Mouse (Mus musculus) heart, adult 18-20 months (tissue): ENCODE results near the gene Abcf1. TPM values are rescaled to one million over a fixed set of nuclear protein-coding genes. Genes with fewer than 3 reads are reported as not detected.
"Not testable (repeated sequence)": the region's sequence is repeated elsewhere in the genome, so short reads cannot be mapped to it uniquely, and the experiment has no call there.

Experiments used
- DNase-seq, 2 experiments: peaks; one replicate each; pipeline ENCODE4 v3.0.0; 2021 to 2022; ENCODE audit warnings: mixed read lengths in 1 of 2
- total RNA-seq, 2 experiments: library from RNA; stranded (reverse); gene quantifications; 2 replicates each; pipeline ENCODE4 v1.2.3; 2021

The Abcf1 gene
- total RNA-seq, 2 experiments from 2014 or later, result 67.3 to 68.4 TPM

DNA sequence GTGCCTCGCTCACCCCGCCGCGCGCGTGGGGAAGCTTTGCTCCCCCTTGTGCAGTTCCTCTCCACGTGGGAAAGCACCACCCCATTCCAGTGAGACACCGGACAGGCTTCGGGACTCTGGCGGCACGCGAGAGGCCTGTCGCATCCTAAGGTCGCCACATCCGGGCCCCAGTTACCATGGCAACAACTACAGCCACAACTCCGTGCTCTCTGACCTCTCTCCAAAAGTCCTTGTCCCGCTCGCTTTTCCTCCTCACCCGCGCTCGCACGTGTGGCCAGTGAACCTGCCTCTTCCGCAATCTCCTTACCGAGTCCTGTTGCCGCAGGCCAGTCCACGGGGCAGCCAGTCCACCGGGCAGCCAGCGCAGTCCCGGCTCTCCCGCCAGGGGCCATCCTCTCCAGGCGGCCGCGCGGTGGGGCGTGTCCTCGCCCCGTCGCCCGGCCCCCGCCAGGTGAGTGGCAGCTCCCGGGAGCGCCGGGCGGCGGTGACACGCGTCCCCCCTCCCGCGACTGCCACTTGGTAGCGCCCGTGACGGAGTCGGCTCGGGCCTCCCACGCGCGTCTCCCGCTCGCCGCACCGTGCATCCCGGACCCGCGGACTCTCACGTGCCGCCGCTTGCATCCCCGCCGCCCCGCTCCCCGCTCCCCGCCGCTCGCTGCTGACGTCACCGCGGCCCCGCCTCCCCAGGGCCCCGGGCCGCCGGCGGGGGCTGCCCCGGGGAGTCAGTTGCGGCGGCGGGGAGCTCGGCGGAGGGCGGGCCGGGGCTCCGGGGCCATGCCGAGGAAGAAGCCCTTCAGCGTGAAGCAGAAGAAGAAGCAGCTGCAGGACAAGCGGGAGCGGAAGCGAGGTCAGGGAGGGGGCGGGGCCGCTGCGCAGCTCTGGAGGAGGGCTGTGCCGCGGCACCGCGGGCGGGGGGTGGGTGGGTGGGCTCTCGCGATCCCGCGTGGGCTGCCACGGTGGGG, 10.1 kb upstream of the Abcf1 start, which contains the start of the genes Gnl1 and Prr3:
Gene Gnl1, plus strand, starts transcription at position 451 of the 962 bp plus-strand sequence.
Gene Prr3, minus strand, starts transcription at position 836 of the 962 bp plus-strand sequence.
- DNase-seq, result peak; percentile 93 to 95

- peak; percentile 29 to 51 for DNase-seq
Observed at GRCm38 (mm10) chr17:35978811-35979400, 9.3 kb upstream of the Abcf1 start.

DNA sequence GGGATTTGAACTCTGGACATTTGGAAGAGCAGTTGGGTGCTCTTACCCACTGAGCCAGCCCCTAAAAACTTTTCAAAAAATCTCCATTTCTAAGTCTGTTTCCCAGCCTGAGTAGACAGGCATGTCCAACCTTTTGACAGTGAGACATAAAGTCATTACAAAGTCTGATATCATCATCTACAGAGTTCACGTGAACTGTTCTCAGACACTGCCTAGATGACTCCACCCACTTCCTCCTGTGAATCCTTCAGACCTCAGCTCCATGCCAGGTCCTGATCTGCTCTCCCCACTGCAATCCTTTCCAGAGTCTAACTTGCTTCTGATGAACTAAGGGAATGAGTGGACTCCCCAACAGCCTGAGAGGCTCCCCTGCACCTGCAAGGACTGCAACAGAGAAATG, 2.6 kb upstream of the Abcf1 start:
- DNase-seq, result no peak

DNA sequence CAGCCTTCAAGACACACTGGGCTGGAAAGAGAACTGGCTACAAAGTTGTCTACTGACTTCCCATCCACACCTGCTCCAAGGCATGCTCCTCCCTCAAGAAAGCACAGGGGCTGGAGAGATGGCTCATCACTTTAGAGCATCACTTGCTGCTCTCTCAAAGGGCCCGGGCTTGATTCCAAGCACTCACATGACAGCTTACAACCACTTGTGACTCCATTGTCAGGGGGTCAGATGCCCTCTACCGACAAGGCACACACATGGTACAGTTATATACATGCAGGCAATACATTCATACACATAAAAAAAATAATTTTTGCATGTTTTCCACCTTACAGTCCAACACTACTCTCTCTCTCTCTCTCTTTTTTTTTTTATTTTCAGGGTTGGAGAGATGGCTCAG, 1.9 kb downstream of the Abcf1 start:
- DNase-seq, result no peak

DNA sequence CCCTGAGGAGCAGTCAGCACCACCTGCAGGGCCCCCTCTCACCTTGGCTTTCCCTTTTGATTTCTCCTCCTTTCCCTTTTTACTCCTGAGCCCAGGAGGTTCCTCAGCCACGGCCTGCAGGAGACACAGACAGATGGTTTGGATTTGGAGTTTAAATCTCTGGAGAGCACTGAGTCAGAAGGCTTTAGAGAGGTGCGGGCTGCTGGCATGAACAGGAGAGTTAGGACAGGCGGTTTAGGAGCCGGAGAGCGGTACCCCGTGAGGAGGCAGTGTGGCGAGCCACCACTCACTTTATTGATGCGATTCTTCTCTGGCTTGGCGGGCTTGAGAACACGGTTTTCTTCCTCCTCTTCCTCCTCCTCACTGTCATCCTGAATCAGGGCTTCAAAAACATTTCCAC, 6.3 kb downstream of the Abcf1 start:
- no peak for DNase-seq

DNA sequence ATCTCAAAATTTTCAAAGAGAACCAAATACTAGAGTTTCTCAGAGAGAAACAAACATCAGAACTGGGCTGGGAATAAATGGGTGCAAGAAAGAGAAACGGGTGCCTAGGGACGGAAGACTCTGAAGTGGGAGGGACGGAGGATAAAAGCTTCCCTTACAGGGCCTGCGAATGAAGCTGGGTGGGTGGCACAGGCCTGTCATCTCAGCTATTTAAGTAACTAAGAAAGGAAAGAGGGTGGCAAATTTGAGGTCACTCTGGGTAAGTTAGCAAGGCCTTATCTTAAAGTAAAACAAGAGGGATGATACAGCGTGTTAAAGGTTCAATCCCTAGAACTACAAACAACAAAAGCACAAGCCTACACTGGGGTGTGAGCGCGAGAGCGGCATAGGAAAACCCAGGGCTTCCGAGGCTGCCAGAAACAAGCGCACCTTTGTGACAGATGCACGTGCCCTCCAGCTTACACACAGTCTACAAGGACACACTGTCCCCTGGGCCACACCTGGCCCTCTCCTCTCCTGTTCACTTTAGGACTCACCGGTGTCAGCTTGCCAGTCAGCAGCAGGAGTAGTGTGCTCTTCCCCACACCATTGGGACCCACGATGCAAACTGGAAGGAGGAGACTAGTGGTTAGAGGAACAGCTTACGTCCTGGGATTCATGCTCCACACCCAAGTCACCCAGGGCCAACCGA, 10.9 kb downstream of the Abcf1 start:
- no peak for DNase-seq

- DNase-seq, result no peak
Observed at GRCm38 (mm10) chr17:35954665-35955064, 14.9 kb downstream of the Abcf1 start.

GRCm38 (mm10) chr17:35952559-35952958, 17.0 kb downstream of the Abcf1 start:
- not testable (repeated sequence) for DNase-seq

- DNase-seq, result not testable (repeated sequence)
Observed at GRCm38 (mm10) chr17:35950946-35951345, 18.6 kb downstream of the Abcf1 start.

GRCm38 (mm10) chr17:35939941-35940340, 29.6 kb downstream of the Abcf1 start:
- no peak for DNase-seq

DNA sequence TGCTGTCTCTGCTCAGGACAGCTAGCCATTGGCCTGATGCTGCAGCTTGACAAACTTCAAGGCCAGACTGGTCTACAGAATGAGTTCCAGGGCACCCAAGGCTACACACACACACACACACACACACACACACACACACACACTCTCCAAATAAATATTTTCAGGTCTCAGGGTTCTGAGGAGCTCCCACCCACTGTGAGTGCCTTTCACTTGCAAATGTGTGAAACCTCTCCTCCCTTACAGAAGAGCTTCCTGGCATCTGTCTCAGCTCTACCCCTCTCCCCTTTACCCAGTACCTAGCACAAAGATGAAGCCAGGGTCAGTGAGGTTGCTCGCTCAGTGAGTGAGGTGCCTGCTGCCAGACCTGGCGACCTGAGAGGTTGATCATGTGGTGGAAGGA, 30.5 kb downstream of the Abcf1 start:
- DNase-seq, result no peak

DNA sequence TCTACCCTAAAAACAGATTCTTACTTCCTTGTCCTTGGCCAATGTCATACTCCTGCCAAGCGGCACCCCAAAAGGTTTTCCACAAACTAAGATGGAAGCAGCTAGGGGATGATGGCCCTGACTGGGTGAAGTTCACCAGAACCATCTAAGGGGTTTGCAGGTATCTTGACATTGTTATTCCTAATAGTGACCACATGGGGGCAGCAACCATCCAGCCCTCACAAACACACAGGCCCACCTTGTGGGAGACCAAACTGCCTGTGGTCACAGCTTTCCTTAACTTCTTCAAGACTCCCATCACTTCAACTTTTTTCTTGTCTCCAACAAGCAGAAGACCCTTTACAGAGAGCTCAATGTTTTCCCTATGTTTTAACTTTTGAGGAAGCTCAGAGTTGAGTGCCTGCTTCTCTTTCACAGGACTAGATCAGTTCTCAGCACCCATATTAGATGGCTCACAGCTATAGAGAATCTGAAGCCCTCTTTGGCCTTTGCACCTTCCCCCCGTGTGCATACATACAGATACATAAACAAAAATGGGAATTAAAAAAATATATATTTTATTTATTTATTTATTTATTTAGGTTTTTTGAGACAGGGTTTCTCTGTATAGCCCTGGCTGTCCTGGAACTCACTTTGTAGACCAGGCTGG, 31.7 kb downstream of the Abcf1 start:
- DNase-seq, result peak; percentile 42 to 49

DNA sequence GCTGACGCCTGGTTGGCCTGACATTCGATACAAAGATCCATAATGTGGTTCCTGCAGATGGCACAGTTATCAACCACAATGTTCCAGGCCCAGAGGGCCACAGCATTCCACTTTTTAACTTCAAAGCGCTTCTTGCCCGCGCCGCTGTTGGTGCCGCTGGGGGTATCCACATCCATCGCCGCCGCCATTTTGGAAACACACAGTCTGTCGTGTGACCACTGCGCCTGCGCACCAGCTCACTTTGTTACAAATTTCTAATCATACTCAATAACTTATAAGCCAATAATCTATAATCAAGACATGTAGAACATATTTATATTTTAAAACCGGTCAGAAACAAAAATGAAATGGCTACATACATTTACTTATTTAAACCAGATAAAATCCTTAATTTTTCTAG, 33.8 kb downstream of the Abcf1 start:
- DNase-seq, result not testable (repeated sequence)

DNA sequence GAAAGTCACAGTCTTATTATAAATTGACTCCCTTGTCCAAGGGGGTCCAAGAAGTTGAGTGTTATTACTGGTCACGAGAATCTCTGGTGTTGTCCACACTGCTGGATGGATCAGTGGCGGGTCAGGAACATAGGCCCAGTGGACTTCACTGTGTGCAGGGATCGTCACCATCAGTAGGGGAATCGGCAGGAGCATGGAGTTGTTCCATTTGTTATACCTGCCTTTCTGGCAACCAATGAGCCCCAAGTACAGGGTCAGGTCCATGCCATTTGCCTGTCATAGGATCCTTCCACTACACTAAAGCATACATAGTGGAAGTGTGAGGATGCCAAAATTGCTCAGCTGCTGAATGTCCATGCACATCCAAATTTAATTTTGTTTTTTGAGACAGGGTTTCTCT, 37.0 kb downstream of the Abcf1 start:
- DNase-seq, result no peak

GRCm38 (mm10) chr17:35930627-35931026, 38.9 kb downstream of the Abcf1 start:
- no peak for DNase-seq

GRCm38 (mm10) chr17:35929534-35929933, 40.0 kb downstream of the Abcf1 start:
- peak in 1 of 2 experiments; percentile 0 for DNase-seq

GRCm38 (mm10) chr17:35927471-35927870, 42.1 kb downstream of the Abcf1 start:
- DNase-seq, result no peak

DNA sequence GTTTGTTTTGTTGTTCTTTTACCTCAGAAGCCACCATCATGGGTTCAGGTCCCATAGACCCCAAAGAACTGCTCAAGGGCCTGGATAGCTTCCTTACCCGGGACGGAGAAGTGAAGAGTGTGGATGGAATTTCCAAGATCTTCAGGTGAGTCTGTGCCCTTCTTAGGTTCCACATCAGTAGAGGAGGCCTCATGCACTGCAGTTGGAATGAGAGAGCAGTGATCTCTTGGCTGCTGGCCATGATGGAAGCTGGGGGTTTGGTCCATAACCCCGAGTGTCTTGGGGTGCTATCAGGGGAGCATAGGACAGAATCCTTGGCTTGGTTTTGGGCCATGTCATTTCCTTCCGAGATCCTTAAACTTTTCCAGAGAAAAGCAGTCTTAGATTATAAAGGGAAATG, 46.3 kb downstream of the Abcf1 start:
- no peak for DNase-seq

- no peak for DNase-seq
Observed at GRCm38 (mm10) chr17:35922566-35922965, 47.0 kb downstream of the Abcf1 start.

DNA sequence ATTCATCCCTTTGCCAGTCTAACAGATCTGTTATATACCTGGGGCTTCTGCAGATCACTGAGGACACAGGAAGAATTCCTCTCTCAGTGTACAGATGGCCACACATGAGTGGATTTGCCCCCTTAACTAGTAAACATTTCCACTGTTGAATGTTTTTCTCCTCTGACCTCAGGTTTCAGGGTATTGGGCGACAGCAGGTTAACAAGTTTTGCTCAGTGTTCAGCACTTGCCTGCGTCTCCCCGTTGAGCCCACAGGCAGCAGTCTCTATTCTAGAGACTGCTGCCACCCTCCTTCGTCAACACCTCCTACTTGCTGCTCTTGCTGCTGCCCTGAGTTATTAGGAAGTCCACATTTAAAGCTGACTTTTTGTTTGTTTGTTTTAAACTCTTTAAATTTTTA, 47.9 kb downstream of the Abcf1 start:
- no peak for DNase-seq

DNA sequence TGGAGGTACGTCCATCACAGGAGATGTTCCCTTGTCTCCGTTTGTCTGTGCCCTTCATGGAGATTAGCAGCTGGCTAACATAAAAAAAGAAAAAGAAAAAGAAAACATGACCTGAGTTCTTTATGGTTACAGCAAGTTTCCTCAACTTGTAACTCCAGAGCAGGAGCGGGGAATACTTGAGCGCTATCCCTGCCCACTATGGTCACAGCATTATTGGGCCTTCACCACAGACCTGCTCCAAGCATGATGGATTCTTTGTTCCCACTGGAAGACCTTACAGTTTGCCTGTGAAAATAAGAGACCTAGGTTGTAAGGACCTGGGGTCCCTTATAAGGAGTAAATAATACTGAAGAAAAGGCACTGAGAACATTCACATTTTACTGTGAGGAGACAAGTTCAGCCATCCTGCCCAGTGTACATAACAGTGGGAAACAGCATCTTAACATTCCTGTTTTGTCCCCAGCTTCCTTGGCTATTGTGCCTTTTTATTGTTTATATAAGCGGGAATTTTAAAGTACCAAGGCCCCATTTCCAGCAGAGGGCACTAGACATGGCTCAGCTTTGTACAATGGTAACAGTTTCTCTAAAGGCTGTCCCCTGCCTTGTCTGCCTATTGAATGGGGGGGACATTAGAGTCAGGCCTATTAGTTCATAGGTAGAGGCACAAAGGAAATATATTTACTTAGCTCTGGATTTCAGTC, 48.5 kb downstream of the Abcf1 start:
- DNase-seq, result peak; percentile 36 to 47

DNA sequence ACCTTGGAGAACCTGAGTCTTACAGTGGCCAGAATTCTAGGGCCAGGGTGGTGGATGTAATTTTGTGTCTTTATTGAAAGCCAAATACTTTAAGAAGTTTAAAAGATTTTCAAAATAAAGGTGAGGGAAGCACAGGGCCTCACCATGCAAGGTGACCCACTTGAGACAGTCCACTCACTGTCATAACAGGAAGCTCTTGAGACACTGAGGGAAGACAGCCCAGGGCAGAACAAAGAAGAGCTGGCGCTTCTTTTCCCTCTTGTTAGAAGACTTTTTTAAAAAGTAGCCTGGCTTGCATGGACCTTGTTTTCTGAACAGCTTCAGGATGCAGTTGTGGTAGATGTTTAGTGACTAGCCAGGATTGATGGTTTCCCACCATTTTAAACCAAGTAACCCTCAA, 49.2 kb downstream of the Abcf1 start:
- no peak for DNase-seq
